Mouse (Mus musculus) retina, adult 2 months (tissue): ENCODE measurements around the gene Grhpr.
"Not testable (repeated sequence)": the region's sequence is repeated elsewhere in the genome, so short reads cannot be mapped to it uniquely, and the experiment has no call there.

Source experiments
- DNase-seq: peaks from one replicate; pipeline ENCODE4 v3.0.0-alpha.2; 2012; ENCODE audit warnings: low read depth, low spot score

Grhpr gene

GRCm38 (mm10) chr4:44981280-44981973, at the start of gene Grhpr:
Gene Grhpr, plus strand, starts transcription at chr4:44981395.
- peak; percentile 63 for DNase-seq

GRCm38 (mm10) chr4:44931732-44932131, 49.5 kb upstream of the Grhpr start:
- no peak for DNase-seq

- no peak for DNase-seq
Measured at GRCm38 (mm10) chr4:44938359-44939340, 42.5 kb upstream of the Grhpr start.

- no peak for DNase-seq
Measured at GRCm38 (mm10) chr4:44939576-44940249, 41.5 kb upstream of the Grhpr start.

- DNase-seq = no peak
Measured at GRCm38 (mm10) chr4:44940286-44940685, 40.9 kb upstream of the Grhpr start.

- DNase-seq = no peak
Measured at GRCm38 (mm10) chr4:44942237-44942636, 39.0 kb upstream of the Grhpr start.

- no peak for DNase-seq
Measured at GRCm38 (mm10) chr4:44943480-44943879, 37.7 kb upstream of the Grhpr start.

- DNase-seq = no peak
Measured at GRCm38 (mm10) chr4:44944426-44945075, 36.6 kb upstream of the Grhpr start.

GRCm38 (mm10) chr4:44946126-44946525, 35.1 kb upstream of the Grhpr start:
- DNase-seq = not testable (repeated sequence)

- no peak for DNase-seq
Measured at GRCm38 (mm10) chr4:44947464-44947863, 33.7 kb upstream of the Grhpr start.

- DNase-seq = no peak
Measured at GRCm38 (mm10) chr4:44948314-44948713, 32.9 kb upstream of the Grhpr start.

GRCm38 (mm10) chr4:44953041-44953440, 28.2 kb upstream of the Grhpr start:
- DNase-seq = no peak

- no peak for DNase-seq
Measured at GRCm38 (mm10) chr4:44958776-44959175, 22.4 kb upstream of the Grhpr start.

GRCm38 (mm10) chr4:44959220-44959619, 22.0 kb upstream of the Grhpr start:
- no peak for DNase-seq

- no peak for DNase-seq
Measured at GRCm38 (mm10) chr4:44963156-44963555, 18.0 kb upstream of the Grhpr start.

GRCm38 (mm10) chr4:44965175-44965574, 16.0 kb upstream of the Grhpr start:
- DNase-seq = no peak

GRCm38 (mm10) chr4:44965736-44966135, 15.5 kb upstream of the Grhpr start:
- DNase-seq = no peak

GRCm38 (mm10) chr4:44967402-44967801, 13.8 kb upstream of the Grhpr start:
- DNase-seq = no peak

GRCm38 (mm10) chr4:44970056-44970455, 11.1 kb upstream of the Grhpr start:
- DNase-seq = no peak

- DNase-seq = no peak
Measured at GRCm38 (mm10) chr4:44970612-44971110, 10.5 kb upstream of the Grhpr start.

GRCm38 (mm10) chr4:44973450-44973849, 7.7 kb upstream of the Grhpr start:
- DNase-seq = peak; percentile 69
